Comparison of ENCODE assay signal across 8 mouse cellular contexts in genomic region chr8:72491017-72491416, GRCm38 (mm10). TPM values are rescaled to one million over a fixed set of nuclear protein-coding genes. Genes with fewer than 3 reads are reported as not detected.
A peak's percentile ranks its signal among the peaks of the same experiment; 100 is the strongest.
DNase-seq lines count a peak whose midpoint lies in the region; ATAC-seq and TF ChIP-seq lines count a peak whose summit lies in the region.

No protein-coding gene starts in this region.

- WGBS in heart, embryonic 11.5 days (ENCODE audit: insufficient replicate concordance): 93% methylated on average over 2 of the region's 2 CpGs
- WGBS in forebrain, postnatal 0 days: 81% methylated on average over 2 of the region's 2 CpGs
- 74% methylated on average over 2 of the region's 2 CpGs for WGBS in liver, postnatal 0 days (ENCODE audit: insufficient replicate concordance)

- intact Hi-C loops in heart, postnatal 10 days (cut with DNase I): no loop called here

- H3K27me3 ChIP-seq in heart, embryonic 11.5 days (ENCODE audit: control insufficient read depth, insufficient read depth, low read length): no peaks in the 10 kb centered on the region
- H3K27me3 ChIP-seq in E14TG2a.4 (ENCODE audit: insufficient read depth, low read length): no peaks in the 10 kb centered on the region
- H3K27me3 ChIP-seq in forebrain, postnatal 0 days (ENCODE audit: insufficient read depth, low read length): no peaks in the 10 kb centered on the region
- no peaks in the 10 kb centered on the region for H3K27me3 ChIP-seq in liver, postnatal 0 days (ENCODE audit: insufficient read depth, low read length)

- TF ChIP-seq CTCF in E14TG2a.4 (conservative IDR thresholded peaks at IDR 0.05; ENCODE audit: low read length): no peak
- TF ChIP-seq CTCF in forebrain, postnatal 0 days (IDR thresholded peaks at IDR 0.05; ENCODE audit: low read depth): no peak
- TF ChIP-seq CTCF in liver, postnatal 0 days (IDR thresholded peaks at IDR 0.05; ENCODE audit: low read depth): no peak

- H3K27ac ChIP-seq in heart, embryonic 11.5 days (ENCODE audit: low read depth, low read length): no peak overlapping the region
- no peak overlapping the region for H3K27ac ChIP-seq in forebrain, postnatal 0 days (ENCODE audit: low read depth, low read length)
- 0 out of 2 replicates have a peak overlapping the region, but pooled peaks have one; percentile 98 for H3K27ac ChIP-seq in liver, postnatal 0 days (ENCODE audit: low read depth)

- H3K9ac ChIP-seq in heart, embryonic 11.5 days (ENCODE audit: low read depth, low read length): no peak overlapping the region
- no peak overlapping the region for H3K9ac ChIP-seq in forebrain, postnatal 0 days
- H3K9ac ChIP-seq in liver, postnatal 0 days (replicated peaks): peak overlapping the region; percentile 23; the same call in 1 of the 2 replicates

- peaks cover 19% of the 10 kb centered on the region for H3K36me3 ChIP-seq in heart, embryonic 11.5 days (ENCODE audit: control insufficient read depth, insufficient read depth, low read length)
- H3K36me3 ChIP-seq in E14TG2a.4 (ENCODE audit: insufficient read depth, low read length): peaks cover 77% of the 10 kb centered on the region
- H3K36me3 ChIP-seq in forebrain, postnatal 0 days (ENCODE audit: insufficient read depth): peaks cover 31% of the 10 kb centered on the region
- peaks cover 40% of the 10 kb centered on the region for H3K36me3 ChIP-seq in liver, postnatal 0 days (replicated peaks; ENCODE audit: insufficient read depth, low read length)

- DNase-seq in heart, postnatal 10 days: no peak
- no peak for DNase-seq in forebrain, postnatal 0 days
- no peak for DNase-seq in liver, postnatal 0 days
- no peak for DNase-seq in thymus, postnatal 36 days
- no peak for DNase-seq in urinary bladder, postnatal 4 days (ENCODE audit: low spot score in 2 of 2)
- no peak for DNase-seq in c-Kit-positive CD71-positive TER-119-positive erythroid progenitor cells, embryonic 14.5 days (ENCODE audit: low spot score)

- H3K9me3 ChIP-seq in heart, embryonic 11.5 days (replicated peaks; ENCODE audit: control insufficient read depth, low read length): no peaks in the 10 kb centered on the region
- no peaks in the 10 kb centered on the region for H3K9me3 ChIP-seq in E14TG2a.4 (ENCODE audit: low read length)
- H3K9me3 ChIP-seq in forebrain, postnatal 0 days (ENCODE audit: low read length): no peaks in the 10 kb centered on the region
- no peaks in the 10 kb centered on the region for H3K9me3 ChIP-seq in liver, postnatal 0 days (ENCODE audit: low read length)

- TF ChIP-seq EP300 in liver, postnatal 0 days (IDR thresholded peaks at IDR 0.05; ENCODE audit: low read depth): no peak

- H3K4me2 ChIP-seq in heart, embryonic 11.5 days: peak overlapping the region; percentile 70
- H3K4me2 ChIP-seq in forebrain, postnatal 0 days (ENCODE audit: low read depth): peak overlapping the region; percentile 87
- peak overlapping the region; percentile 97 for H3K4me2 ChIP-seq in liver, postnatal 0 days (ENCODE audit: low read depth, low read length)

- H3K4me3 ChIP-seq in heart, embryonic 11.5 days (ENCODE audit: low read depth, low read length): peak overlapping the region; percentile 94; the same call in 1 of the 2 replicates
- H3K4me3 ChIP-seq in E14TG2a.4 (replicated peaks; ENCODE audit: low read length): peak overlapping the region; percentile 91
- no peak overlapping the region for H3K4me3 ChIP-seq in forebrain, postnatal 0 days (ENCODE audit: low read depth, low read length)
- H3K4me3 ChIP-seq in liver, postnatal 0 days (ENCODE audit: low read depth, low read length): peak overlapping the region; percentile 92

- H3K4me1 ChIP-seq in heart, embryonic 11.5 days (ENCODE audit: control insufficient read depth, insufficient read depth, low read length): peaks cover 20% of the 10 kb centered on the region
- H3K4me1 ChIP-seq in E14TG2a.4 (replicated peaks; ENCODE audit: low read depth, low read length): peaks cover 54% of the 10 kb centered on the region
- peaks cover 4% of the 10 kb centered on the region for H3K4me1 ChIP-seq in forebrain, postnatal 0 days (ENCODE audit: insufficient read depth)
- H3K4me1 ChIP-seq in liver, postnatal 0 days (ENCODE audit: insufficient read depth): peaks cover 36% of the 10 kb centered on the region

- no peak for ATAC-seq in heart, embryonic 11.5 days (replicated peaks; ENCODE audit: insufficient number of reproducible peaks, low FRiP score, low TSS enrichment)
- ATAC-seq in forebrain, postnatal 0 days: no peak
- no peak for ATAC-seq in liver, postnatal 0 days

RNA-seq across cellular contexts. Expression of gene Slc35e1, which starts 1.4 kb away (rescaled TPM):
- 12.2 and 12.6 TPM in 2 replicates for polyA plus RNA-seq in heart, embryonic 11.5 days (2014; fragmentation: Nextera tagmentation; extraction: Ambion mirVana)
- 10 to 100 TPM; 32.8 to 34.8 TPM for total RNA-seq in heart, postnatal 10 days (2021)
- total RNA-seq in forebrain, postnatal 0 days (2014; rRNA removed): 47.1 and 55.1 TPM in 2 replicates
- polyA plus RNA-seq in forebrain, postnatal 0 days (2015; fragmentation: Nextera tagmentation; extraction: Ambion mirVana): 8.8 and 12.2 TPM in 2 replicates
- polyA plus RNA-seq in liver, postnatal 0 days (2015; fragmentation: Nextera tagmentation; extraction: Ambion mirVana): 5.8 and 6.0 TPM in 2 replicates

RNA-seq across cellular contexts. Expression of gene Cherp, which starts 16.0 kb away (rescaled TPM):
- polyA plus RNA-seq in heart, embryonic 11.5 days (2014; fragmentation: Nextera tagmentation; extraction: Ambion mirVana): 42.2 and 44.5 TPM in 2 replicates
- total RNA-seq in heart, postnatal 10 days (2021): 10 to 100 TPM; 45.9 to 55.4 TPM
- total RNA-seq in forebrain, postnatal 0 days (2014; rRNA removed): 21.2 and 29.8 TPM in 2 replicates
- polyA plus RNA-seq in forebrain, postnatal 0 days (2015; fragmentation: Nextera tagmentation; extraction: Ambion mirVana): 36.8 and 43.7 TPM in 2 replicates
- polyA plus RNA-seq in liver, postnatal 0 days (2015; fragmentation: Nextera tagmentation; extraction: Ambion mirVana): 9.2 and 11.2 TPM in 2 replicates

RNA-seq across cellular contexts. Expression of gene 1700030K09Rik, which starts 47.3 kb away (rescaled TPM):
- polyA plus RNA-seq in heart, embryonic 11.5 days (2014; fragmentation: Nextera tagmentation; extraction: Ambion mirVana): 9.2 and 10.3 TPM in 2 replicates
- 1 to 10 TPM; 4.6 to 5.4 TPM for total RNA-seq in heart, postnatal 10 days (2021)
- total RNA-seq in forebrain, postnatal 0 days (2014; rRNA removed): 12.5 and 13.7 TPM in 2 replicates
- 15.5 and 16.1 TPM in 2 replicates for polyA plus RNA-seq in forebrain, postnatal 0 days (2015; fragmentation: Nextera tagmentation; extraction: Ambion mirVana)
- 2.1 and 2.2 TPM in 2 replicates for polyA plus RNA-seq in liver, postnatal 0 days (2015; fragmentation: Nextera tagmentation; extraction: Ambion mirVana)

RNA-seq across cellular contexts. Expression of gene Calr3, which starts 47.3 kb away (rescaled TPM):
- polyA plus RNA-seq in heart, embryonic 11.5 days (2014; fragmentation: Nextera tagmentation; extraction: Ambion mirVana): 0.82 and 1.2 TPM in 2 replicates
- 1 to 10 TPM; 4.3 to 4.7 TPM for total RNA-seq in heart, postnatal 10 days (2021)
- total RNA-seq in forebrain, postnatal 0 days (2014; rRNA removed): 0.77 and 1.00 TPM in 2 replicates
- polyA plus RNA-seq in forebrain, postnatal 0 days (2015; fragmentation: Nextera tagmentation; extraction: Ambion mirVana): 1.1 and 1.4 TPM in 2 replicates
- 0.46 and 0.72 TPM in 2 replicates for polyA plus RNA-seq in liver, postnatal 0 days (2015; fragmentation: Nextera tagmentation; extraction: Ambion mirVana)

RNA-seq across cellular contexts. Expression of gene Med26, which starts 57.1 kb away (rescaled TPM):
- polyA plus RNA-seq in heart, embryonic 11.5 days (2014; fragmentation: Nextera tagmentation; extraction: Ambion mirVana): 8.5 and 9.0 TPM in 2 replicates
- 1 to 10 TPM; 9.3 to 9.9 TPM for total RNA-seq in heart, postnatal 10 days (2021)
- total RNA-seq in forebrain, postnatal 0 days (2014; rRNA removed): 10.9 and 14.2 TPM in 2 replicates
- 17.7 and 18.6 TPM in 2 replicates for polyA plus RNA-seq in forebrain, postnatal 0 days (2015; fragmentation: Nextera tagmentation; extraction: Ambion mirVana)
- 4.9 TPM in 2 replicates for polyA plus RNA-seq in liver, postnatal 0 days (2015; fragmentation: Nextera tagmentation; extraction: Ambion mirVana)
